Mouse (Mus musculus) left cerebral cortex, adult 18-20 months (tissue): ENCODE measurements around the gene Cd52. TPM values are rescaled to one million over a fixed set of nuclear protein-coding genes. Genes with fewer than 3 reads are reported as not detected.
"Not testable (repeated sequence)": the region's sequence is repeated elsewhere in the genome, so short reads cannot be mapped to it uniquely, and the experiment has no call there.

Source experiments
- DNase-seq, 2 experiments: peaks; one replicate each; pipeline ENCODE4 v3.0.0; 2021 to 2022; ENCODE audit warnings: low spot score in 2 of 2, mixed read lengths in 1 of 2
- long read RNA-seq, 2 experiments: library from polyadenylated mRNA; stranded (forward); transcript quantifications; one replicate each; pipeline ENCODE4 v2.0.0; 2021
- total RNA-seq, 2 experiments: library from RNA; stranded (reverse); gene quantifications; 2 replicates each; pipeline ENCODE4 v1.2.3; 2021

Gene Cd52
- total RNA-seq, result 1 to 10 TPM; 2.7 to 4.1 TPM
- long read RNA-seq, experiment 1, partial matches to known transcripts, result 0 of 2 reads
- long read RNA-seq, experiment 1, other reads (novel, unspliced or antisense), result 2 of 2 reads
- long read RNA-seq, experiment 2, partial matches to known transcripts, result 0 of 1 reads
- long read RNA-seq, experiment 2, other reads (novel, unspliced or antisense), result 0 of 1 reads

DNA sequence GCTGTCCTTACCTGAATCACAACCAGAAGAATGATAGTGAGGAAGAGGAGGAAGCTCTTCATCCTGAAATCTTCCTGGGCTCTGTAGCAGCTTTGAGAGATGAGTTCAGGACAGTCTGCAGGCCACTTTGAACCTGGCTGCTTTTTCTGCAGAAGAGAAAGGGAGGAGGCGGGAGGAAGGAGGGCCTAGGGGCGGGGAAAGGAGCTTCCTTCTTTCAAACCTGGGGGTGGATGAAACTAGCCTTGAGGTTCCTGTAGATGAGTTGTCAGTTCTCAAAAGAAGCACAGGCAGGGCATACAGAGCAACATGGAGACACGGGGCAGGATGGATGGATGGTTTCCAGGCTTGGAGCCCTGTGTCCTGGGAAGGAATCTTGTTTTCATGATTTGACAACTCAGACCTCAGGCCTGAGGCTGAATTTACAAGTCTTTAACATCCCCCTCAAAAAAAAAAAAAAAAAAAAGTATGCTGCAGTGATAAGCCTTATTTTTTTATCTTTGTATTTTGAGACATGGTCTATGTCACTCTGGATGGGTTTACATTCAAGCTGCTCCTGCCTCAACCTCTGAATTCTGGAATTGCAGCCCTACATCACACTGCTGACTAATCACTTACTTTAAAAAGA is at the start of gene Cd52:
TSS of gene Cd52 (minus strand) at position 160 of the 625 bp plus-strand sequence.
- DNase-seq, result no peak

GRCm38 (mm10) chr4:134144297-134144696 is 49.4 kb upstream of the Cd52 start:
- not testable (repeated sequence) for DNase-seq

DNA sequence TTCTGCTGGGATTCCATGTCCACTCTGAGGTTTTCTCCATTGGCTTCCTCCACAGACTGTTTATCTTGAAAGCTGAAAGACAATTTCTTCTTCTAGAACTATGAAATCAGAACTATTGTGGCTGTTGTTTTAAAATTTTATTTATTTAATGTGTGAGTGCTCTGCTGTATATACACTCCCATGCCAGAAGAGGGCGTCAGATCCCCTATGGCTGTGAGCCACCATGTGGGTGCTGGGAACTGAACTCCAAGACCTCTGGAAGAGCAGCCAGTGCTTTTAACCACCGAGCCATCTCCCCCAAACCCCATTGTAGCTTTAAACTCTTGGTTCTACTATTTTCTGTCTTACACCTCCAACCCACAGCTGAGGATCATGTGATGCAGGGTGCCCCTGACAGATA is 44.0 kb upstream of the Cd52 start:
- no peak for DNase-seq

DNA sequence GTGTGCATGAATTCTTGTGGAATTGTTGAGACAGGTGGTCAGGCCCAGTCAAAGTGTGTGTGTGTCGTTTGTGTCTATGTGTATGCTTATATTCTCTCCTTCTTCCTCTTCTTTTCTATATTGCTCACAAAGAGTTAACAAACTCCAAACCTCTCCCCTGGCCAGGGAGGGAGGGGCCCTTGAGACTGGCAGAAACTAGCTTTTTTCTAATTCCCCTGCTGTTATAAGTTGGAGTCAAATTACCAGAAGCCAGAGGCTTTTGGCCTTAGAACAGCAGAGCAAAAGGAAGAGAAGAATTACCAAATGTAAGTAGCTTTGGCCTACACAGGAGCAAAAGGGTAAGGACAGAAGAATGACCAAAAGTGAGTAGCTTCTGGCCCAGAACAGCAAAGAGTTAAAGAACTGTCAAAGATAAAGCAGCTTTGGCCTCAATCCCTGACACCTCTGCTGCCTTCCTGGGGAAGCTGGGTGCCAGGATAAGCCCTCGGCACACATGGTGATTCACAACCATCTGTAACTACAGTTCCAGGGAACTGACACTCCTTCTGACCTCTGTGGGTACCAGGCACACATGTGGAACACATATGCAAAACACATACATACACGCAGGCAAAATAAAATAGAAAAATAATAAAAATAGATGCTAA is 41.5 kb upstream of the Cd52 start:
- no peak for DNase-seq

DNA sequence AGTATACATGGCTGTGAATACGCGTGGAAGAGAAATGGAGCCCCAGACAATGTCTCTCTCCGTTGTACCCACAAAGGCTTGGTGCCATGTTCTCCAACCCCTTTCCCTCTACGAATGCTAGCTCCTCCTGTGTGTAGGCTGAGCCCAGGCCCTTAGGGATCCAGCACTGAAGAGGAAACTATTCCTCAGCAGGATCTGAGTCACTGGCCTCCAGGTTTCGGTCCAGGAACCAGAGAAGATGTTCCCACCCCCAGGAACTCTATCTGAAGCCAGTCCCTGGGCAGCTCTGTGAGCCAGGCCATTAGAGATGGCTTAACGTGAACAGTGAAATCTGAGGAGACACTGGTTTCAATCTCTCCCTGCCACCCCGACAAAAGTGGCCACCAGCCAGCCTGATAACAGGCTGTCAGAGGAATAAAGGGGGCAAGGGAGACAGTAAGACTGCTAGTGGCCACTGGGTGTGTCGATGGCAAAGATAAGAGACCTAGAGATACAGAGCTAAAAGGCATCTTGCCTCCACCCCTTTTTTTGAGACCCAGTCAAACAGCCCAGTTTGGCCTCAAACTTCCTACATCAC is 37.7 kb upstream of the Cd52 start:
- DNase-seq, result no peak

DNA sequence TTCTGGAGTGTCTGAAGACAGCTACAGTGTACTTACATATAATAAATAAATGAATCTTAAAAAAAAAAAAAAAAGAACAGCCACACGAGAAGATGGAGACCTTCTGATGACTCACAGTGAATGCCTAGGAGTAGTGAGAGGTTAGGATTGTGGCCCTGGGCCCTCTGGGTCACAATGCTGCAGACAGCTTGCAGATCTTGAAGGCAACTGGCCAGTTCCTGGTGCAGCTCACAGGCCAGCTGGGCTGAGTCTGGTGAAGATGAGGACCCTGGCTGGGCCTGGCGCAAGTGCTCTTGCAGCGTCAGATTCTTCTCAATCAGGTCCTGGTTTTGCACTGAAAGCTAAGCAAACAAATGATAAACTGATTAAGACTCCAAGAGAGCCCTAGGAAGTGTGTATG is 37.2 kb upstream of the Cd52 start:
- DNase-seq, result no peak

DNA sequence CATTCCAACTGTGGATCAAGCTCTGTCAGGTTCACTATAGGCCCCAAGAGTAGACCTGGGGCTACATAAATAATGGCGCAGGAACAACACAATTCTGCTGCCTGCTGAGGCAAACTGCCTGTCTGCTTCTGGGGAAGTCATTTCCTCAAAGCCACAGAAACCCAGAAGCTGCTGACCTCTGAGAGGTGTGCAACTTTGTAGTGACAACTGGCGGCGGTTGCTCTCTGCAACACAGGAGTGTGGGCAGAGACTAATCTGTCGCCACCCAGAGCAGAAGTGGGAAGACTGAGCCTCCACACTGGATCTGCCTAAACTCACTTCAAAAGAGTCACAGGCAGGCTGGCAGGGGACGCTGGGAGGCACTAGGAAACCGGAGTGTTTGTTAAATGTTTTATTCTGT is 34.6 kb upstream of the Cd52 start:
- DNase-seq, result peak; percentile 36 to 49

GRCm38 (mm10) chr4:134128983-134129362 is 34.1 kb upstream of the Cd52 start:
- DNase-seq, result no peak

DNA sequence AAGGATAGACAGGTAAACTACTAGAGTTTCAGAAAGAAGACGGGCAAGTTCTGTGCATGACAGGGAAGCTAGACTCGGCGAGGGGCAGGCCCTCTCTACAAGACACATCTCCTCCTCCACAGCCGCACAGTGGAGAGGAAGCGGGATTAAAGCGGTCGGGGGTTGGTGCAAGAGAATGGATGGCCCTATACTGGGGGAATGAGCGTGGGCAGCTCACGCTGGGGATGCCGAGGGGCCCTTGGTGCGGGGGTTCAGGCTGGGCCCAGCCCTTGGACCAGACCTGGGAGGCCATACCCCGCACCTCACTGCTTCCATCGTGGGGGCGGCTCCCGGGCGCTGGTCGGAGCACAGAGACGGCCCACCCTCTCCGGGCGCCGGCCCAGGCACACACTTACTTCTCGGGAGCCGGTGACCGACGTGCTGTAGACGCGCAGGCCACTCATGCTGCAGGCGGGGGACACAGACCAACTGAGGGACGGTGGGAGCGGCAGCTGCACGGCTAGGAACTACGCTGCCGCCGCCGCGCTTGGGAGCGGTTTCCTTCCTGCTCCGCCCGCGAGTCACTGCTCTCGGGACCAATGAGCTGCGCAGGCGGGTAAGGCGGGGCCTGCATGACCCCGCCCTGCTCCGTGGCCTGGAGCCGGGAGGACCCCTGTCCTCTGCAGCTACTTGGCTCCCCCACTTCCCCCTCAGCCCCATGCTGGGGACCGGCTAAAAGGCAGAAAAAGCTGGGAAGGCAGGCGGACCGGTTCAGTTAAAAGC is 33.5 kb upstream of the Cd52 start, which contains the start of gene Sh3bgrl3:
TSS of gene Sh3bgrl3 (minus strand) at position 569 of the 762 bp plus-strand sequence.
- peak; percentile 87 to 90 for DNase-seq

DNA sequence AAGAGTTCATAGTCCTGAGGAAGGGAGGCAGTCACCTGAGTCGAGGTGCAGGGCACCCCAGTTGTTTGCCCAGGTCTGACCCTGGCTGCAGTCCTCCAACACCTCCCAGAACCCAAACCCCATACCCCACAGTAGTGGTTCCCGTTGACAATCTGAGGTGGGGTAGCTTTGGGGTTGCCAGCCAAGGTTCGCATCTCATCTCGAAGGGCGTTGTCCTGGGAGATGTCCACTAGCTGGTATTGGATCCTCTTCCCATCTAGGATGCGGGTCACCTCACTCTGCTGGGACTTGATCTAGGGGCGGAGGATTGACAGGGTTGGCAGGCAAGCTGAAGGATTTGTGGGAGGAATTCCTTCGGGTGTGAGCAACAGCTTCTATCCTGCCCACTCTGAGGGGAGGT is 32.9 kb upstream of the Cd52 start:
- no peak for DNase-seq

DNA sequence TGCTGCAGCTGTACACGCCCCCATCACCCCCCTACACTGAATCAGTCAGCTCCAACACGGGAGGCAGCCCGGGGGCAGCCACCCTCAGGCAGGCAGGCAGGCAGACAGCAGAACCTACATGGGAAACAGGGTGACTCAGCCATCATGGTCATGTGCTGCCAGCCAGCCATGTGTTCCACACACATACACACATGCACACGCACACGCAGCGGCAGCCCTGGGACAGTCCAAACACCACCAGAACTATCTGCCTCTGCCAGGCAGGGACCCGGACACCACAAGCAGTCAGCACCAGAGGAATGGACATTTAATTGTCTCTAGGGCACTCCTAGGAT is 32.2 kb upstream of the Cd52 start:
- peak; percentile 64 to 80 for DNase-seq

GRCm38 (mm10) chr4:134126300-134127120 is 31.6 kb upstream of the Cd52 start:
- no peak for DNase-seq

- DNase-seq, result no peak
These were observed 30.6 kb upstream of the Cd52 start for GRCm38 (mm10) chr4:134125383-134126060.

DNA sequence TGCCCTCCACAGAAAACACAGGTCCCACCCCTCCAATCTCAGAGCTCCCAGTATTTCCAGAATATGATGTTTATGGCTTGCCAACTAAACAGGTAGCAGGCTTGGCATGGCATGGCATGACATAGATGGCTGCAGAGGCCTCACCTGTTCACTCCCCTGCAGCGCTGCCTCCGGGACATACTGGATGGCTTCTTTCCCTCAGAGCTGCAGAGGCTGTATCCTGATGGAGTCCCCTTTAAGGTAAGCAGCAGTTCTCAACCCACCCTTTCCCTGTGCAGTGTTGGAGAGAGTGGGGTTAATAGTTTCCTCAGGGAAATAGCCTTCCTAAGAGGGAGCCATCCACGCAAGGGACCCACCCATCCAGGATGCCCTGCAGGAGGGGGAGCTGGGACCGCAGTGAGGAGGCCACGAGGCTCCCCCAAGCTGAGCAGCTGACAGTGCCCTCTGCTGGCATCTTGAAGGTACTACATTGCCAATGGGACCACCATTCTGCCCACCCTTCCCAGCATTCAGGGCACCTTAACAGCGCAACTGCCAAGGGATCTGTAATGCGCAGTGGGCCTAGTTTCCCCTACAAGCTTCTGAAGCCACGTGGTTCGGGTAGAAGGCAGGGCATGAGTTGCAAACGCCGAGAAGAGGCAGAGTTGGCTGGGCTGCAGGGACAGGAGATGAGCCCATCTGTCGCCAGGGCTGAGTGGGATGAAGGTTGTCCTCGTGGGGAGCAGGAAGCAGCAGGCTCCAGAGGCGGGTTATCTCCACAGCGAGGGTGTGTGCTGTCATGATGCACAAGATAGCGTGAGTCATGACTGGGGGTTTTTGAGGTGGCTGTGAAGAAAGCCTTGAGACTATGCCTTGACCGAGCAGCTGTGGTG is 29.0 kb upstream of the Cd52 start:
- peak; percentile 86 to 92 for DNase-seq

DNA sequence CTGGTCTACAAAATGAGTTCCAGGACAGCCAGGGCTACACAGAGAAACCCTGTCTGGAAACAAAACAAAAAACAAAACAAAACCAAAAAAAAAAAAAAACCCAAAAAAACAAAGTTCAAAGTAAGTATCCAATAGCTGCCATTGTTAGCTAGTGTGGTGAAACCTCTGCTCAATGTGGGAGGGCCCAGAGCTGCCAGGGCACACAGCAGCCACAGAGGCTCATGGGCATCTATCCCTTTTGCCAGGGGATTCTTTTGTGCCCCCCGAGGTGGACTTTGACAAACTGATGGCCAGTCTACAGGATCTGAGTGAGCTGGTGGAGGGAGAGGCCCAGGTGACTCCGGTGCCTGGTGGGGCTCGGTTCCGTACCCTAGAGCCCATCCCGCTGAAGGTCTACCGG is 28.3 kb upstream of the Cd52 start:
- DNase-seq, result no peak

DNA sequence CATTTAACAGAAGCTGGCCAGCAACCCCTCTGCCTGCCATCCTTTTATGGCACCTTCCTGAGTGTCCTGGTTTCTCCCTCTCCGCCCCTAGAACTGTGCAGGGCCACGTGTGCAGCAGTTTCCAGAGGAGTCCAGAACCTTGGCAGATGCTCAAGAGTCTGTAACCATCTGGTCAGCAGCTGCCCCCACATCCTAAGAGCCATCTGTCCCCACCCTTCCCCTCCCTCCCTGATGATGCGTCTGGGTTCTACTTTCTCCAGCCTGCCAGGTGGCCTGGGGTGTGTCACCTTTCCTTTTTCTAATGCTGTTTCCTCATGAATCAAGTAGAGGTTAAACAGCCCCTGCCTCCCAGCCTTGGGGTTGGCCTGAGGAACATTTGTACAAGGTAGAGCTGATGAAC is 27.4 kb upstream of the Cd52 start:
- DNase-seq, result peak; percentile 41 to 44

GRCm38 (mm10) chr4:134121571-134121970 is 26.7 kb upstream of the Cd52 start:
- no peak for DNase-seq

GRCm38 (mm10) chr4:134120916-134121315 is 26.0 kb upstream of the Cd52 start:
- no peak for DNase-seq

DNA sequence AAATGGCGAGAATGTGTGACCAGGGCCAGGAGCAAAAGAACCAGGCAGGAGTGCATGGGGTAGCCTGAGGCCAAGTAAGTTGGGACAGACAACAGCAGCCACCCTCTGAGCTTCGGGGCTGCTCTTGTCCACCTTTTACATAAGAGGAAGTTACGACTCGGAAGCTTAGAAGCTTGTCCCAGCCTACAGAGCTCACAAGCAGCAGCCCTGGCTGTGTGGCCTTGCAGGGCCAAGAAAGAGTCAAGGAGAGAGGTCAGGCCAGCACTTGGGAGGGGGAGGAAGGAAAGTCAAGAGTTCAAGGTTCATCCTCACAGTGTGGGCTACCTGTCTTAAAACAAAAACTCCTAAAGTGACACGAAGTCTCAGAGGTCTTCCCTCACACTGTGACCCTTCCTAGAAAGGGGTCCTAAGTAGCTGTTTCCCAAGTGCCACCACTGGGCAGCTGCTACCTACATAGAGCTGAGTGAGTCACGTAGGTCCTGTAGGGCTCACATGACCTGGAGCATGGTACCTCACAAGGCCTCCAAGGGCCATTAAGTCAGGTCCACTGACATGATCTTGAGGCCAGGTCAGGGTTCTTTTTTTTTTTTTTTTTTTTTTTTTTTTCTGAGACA is 25.4 kb upstream of the Cd52 start:
- DNase-seq, result no peak
